Mouse (Mus musculus): Measurements from ENCODE around the gene Gm13288. TPM values are rescaled to one million over a fixed set of nuclear protein-coding genes. Genes with fewer than 3 reads are reported as not detected.

Gene Gm13288
- polyA plus RNA-seq, 1 experiment from 2014 or later = not detected

- Histone ChIP-seq H3K4me3 (ENCODE audit: low read depth, low read length) (no peak overlapping the region), H3K27me3 (ENCODE audit: control insufficient read depth, insufficient read depth, low read length) (no peaks in the 10 kb centered on the region), H3K9ac (ENCODE audit: low read length) (no peak overlapping the region), H3K27ac (replicated peaks) (no peak overlapping the region), H3K4me2 (replicated peaks; ENCODE audit: low read depth) (no peak overlapping the region), H3K36me3 (ENCODE audit: control insufficient read depth, insufficient read depth, low read length) (no peaks in the 10 kb centered on the region), H3K4me1 (replicated peaks; ENCODE audit: control insufficient read depth, insufficient read depth) (no peaks in the 10 kb centered on the region), H3K9me3 (ENCODE audit: control insufficient read depth, low read length) (no peaks in the 10 kb centered on the region)
- 30% methylated on average over 3 of the region's 3 CpGs for WGBS
- DNase-seq (ENCODE audit: low spot score) = peak; percentile 20
- ATAC-seq (ENCODE audit: low FRiP score, low TSS enrichment) = no peak
- no peak for TF ChIP-seq EP300 (optimal IDR thresholded peaks at IDR 0.05)
- peak; percentile 68 for TF ChIP-seq CTCF (IDR thresholded peaks at IDR 0.05; ENCODE audit: low read depth)
Observed at GRCm38 (mm10) chr4:88838828-88839227, 33.5 kb downstream of the Gm13288 start.

DNA sequence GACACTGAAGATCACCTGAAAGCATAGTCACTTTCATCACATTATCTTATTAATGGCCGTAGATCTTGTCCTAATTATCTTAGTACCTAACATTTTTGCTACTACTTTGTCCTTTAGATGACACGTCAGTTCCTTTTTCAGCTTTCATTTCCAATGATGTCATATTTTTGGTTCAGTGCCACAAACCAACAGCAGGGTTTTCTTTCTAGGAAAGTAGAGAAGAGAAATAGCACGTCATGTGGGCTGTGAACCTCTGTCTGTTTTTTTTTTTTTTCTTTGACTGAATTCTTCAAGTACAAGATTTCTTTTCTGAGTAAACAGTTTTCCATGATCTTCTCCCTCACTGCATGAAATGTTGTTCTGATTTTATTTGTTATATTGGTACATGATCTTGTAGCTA lies 34.7 kb downstream of the Gm13288 start:
- no peak overlapping the region for H3K4me3 ChIP-seq (ENCODE audit: low read depth, low read length)
- H3K9ac ChIP-seq (ENCODE audit: low read length) = no peak overlapping the region
- no peaks in the 10 kb centered on the region for H3K9me3 ChIP-seq (ENCODE audit: control insufficient read depth, low read length)
- no peak for DNase-seq (ENCODE audit: low spot score)
- no peaks in the 10 kb centered on the region for H3K36me3 ChIP-seq (ENCODE audit: control insufficient read depth, insufficient read depth, low read length)
- H3K4me1 ChIP-seq (replicated peaks; ENCODE audit: control insufficient read depth, insufficient read depth) = no peaks in the 10 kb centered on the region
- 62% methylated on average over 3 of the region's 3 CpGs for WGBS
- no peak overlapping the region for H3K27ac ChIP-seq (replicated peaks)
- no peak overlapping the region for H3K4me2 ChIP-seq (replicated peaks; ENCODE audit: low read depth)
- no peak for ATAC-seq (ENCODE audit: low FRiP score, low TSS enrichment)
- H3K27me3 ChIP-seq (ENCODE audit: control insufficient read depth, insufficient read depth, low read length) = no peaks in the 10 kb centered on the region
- TF ChIP-seq EP300 (optimal IDR thresholded peaks at IDR 0.05) (no peak), CTCF (IDR thresholded peaks at IDR 0.05; ENCODE audit: low read depth) (no peak)

GRCm38 (mm10) chr4:88841438-88841911 lies 36.1 kb downstream of the Gm13288 start, which contains the start of gene Ifna4:
Ifna4 (plus strand) TSS chr4:88841861.
- Histone ChIP-seq H3K27me3 (ENCODE audit: control insufficient read depth, insufficient read depth, low read length) (no peaks in the 10 kb centered on the region), H3K4me3 (ENCODE audit: low read depth, low read length) (no peak within 1 kb of the TSS), H3K9ac (ENCODE audit: low read length) (no peak within 1 kb of the TSS), H3K4me1 (replicated peaks; ENCODE audit: control insufficient read depth, insufficient read depth) (no peaks in the 10 kb centered on the region), H3K27ac (replicated peaks) (no peak within 1 kb of the TSS), H3K9me3 (ENCODE audit: control insufficient read depth, low read length) (no peaks in the 10 kb centered on the region), H3K4me2 (replicated peaks; ENCODE audit: low read depth) (no peak within 1 kb of the TSS), H3K36me3 (ENCODE audit: control insufficient read depth, insufficient read depth, low read length) (no peaks in the 10 kb centered on the region)
- TF ChIP-seq CTCF (IDR thresholded peaks at IDR 0.05; ENCODE audit: low read depth) (no peak), EP300 (optimal IDR thresholded peaks at IDR 0.05) (no peak)
- ATAC-seq (ENCODE audit: low FRiP score, low TSS enrichment) (no peak), DNase-seq (ENCODE audit: low spot score) (no peak)
- WGBS = 57% methylated on average over 2 of the region's 2 CpGs

DNA sequence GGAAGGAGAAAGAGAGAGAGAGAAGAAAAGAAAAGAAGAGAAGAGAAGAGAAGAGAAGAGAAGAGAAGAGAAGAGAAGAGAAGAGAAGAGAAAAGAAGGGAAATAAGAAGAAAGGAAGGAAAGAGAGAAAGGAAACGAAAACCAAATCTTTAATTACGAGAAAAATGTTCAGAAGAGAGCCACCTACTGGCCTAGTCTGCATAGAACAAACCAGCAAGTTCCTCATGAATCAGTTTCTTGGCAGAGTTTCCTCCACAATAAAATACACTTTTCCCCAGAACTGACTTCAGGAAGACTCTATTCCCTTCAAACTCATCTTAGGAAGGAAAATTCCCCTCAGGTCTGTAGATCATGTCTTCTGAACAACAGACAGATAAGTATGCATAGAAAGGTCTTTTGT lies 40.0 kb downstream of the Gm13288 start:
- H3K4me2 ChIP-seq (replicated peaks; ENCODE audit: low read depth) = no peak overlapping the region
- ATAC-seq (ENCODE audit: low FRiP score, low TSS enrichment) = no peak
- WGBS = 47% methylated on average over 2 of the region's 2 CpGs
- no peak for DNase-seq (ENCODE audit: low spot score)
- H3K4me3 ChIP-seq (ENCODE audit: low read depth, low read length) = no peak overlapping the region
- no peak overlapping the region for H3K9ac ChIP-seq (ENCODE audit: low read length)
- no peaks in the 10 kb centered on the region for H3K27me3 ChIP-seq (ENCODE audit: control insufficient read depth, insufficient read depth, low read length)
- H3K27ac ChIP-seq (replicated peaks) = no peak overlapping the region
- TF ChIP-seq CTCF (IDR thresholded peaks at IDR 0.05; ENCODE audit: low read depth) (peak; percentile 46), EP300 (optimal IDR thresholded peaks at IDR 0.05) (no peak)
- H3K36me3 ChIP-seq (ENCODE audit: control insufficient read depth, insufficient read depth, low read length) = no peaks in the 10 kb centered on the region
- H3K4me1 ChIP-seq (replicated peaks; ENCODE audit: control insufficient read depth, insufficient read depth) = no peaks in the 10 kb centered on the region
- no peaks in the 10 kb centered on the region for H3K9me3 ChIP-seq (ENCODE audit: control insufficient read depth, low read length)

DNA sequence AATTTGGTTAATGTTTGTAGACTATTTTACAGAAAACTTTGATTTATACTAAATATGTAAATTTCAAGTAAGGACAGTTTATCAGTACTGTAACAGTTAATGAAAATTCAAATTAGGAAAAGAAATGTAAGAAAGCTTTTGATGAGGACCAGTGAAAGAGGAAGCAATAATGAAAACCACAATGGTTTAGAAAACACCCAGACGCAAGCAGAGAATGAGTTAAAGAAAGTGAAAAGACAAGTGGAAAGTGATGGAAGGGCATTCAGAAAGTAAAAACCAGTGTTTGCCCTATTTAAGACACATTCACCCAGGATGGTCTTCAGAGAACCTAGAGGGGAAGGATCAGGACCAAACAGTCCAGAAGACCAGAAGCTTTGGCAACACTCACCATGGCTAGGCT lies 44.4 kb downstream of the Gm13288 start, which contains the start of gene Ifna1:
Ifna1 (plus strand) TSS at position 390 of the 400 bp plus-strand sequence.
- Histone ChIP-seq H3K4me3 (ENCODE audit: low read depth, low read length) (no peak within 1 kb of the TSS), H3K27ac (replicated peaks) (no peak within 1 kb of the TSS), H3K9ac (ENCODE audit: low read length) (no peak within 1 kb of the TSS), H3K4me1 (replicated peaks; ENCODE audit: control insufficient read depth, insufficient read depth) (no peaks in the 10 kb centered on the region), H3K36me3 (ENCODE audit: control insufficient read depth, insufficient read depth, low read length) (no peaks in the 10 kb centered on the region), H3K27me3 (ENCODE audit: control insufficient read depth, insufficient read depth, low read length) (no peaks in the 10 kb centered on the region), H3K9me3 (ENCODE audit: control insufficient read depth, low read length) (no peaks in the 10 kb centered on the region), H3K4me2 (replicated peaks; ENCODE audit: low read depth) (no peak within 1 kb of the TSS)
- ATAC-seq (ENCODE audit: low FRiP score, low TSS enrichment) (no peak), DNase-seq (ENCODE audit: low spot score) (no peak)
- WGBS = 83% methylated on average over 1 of the region's 1 CpGs
- TF ChIP-seq EP300 (optimal IDR thresholded peaks at IDR 0.05) (no peak), CTCF (IDR thresholded peaks at IDR 0.05; ENCODE audit: low read depth) (no peak)

DNA sequence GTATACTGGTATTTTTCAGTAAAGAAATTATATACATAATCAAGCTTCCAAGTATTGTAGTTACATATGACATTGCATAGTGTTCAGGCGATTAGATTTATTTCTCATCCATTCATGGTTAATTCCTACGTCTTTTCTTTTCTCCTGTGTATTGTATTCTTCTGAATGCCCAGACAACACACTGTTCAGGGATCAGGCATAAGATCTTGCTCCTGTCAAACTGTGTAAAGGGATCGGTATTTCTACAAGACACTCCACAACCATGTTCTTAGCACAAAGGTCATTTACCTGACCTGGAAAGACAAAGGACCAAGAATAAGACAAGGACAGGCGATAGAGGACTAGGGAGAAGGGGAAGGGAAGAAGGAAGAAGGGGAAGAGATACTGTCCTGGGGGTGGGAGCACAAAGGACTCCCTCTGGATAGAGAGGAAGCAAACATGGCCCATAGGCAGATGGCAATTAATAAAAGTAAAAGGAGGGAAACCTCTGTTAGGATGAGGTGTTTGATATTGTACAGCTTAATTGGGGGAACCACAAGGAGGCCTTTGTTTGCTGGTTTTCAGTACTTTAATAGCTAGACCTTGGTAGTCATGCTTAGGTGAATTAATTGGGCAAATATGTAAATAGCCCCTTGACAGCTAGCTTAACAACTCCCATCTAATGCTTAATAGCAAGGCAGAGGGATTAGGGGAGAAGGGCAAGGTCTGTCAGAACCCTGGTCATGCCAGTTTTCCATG lies 45.9 kb downstream of the Gm13288 start:
- no peak for DNase-seq (ENCODE audit: low spot score)
- no peaks in the 10 kb centered on the region for H3K9me3 ChIP-seq (ENCODE audit: control insufficient read depth, low read length)
- H3K36me3 ChIP-seq (ENCODE audit: control insufficient read depth, insufficient read depth, low read length) = no peaks in the 10 kb centered on the region
- H3K4me1 ChIP-seq (replicated peaks; ENCODE audit: control insufficient read depth, insufficient read depth) = no peaks in the 10 kb centered on the region
- H3K9ac ChIP-seq (ENCODE audit: low read length) = no peak overlapping the region
- H3K27me3 ChIP-seq (ENCODE audit: control insufficient read depth, insufficient read depth, low read length) = no peaks in the 10 kb centered on the region
- TF ChIP-seq EP300 (optimal IDR thresholded peaks at IDR 0.05) (no peak), CTCF (IDR thresholded peaks at IDR 0.05; ENCODE audit: low read depth) (no peak)
- no peak for ATAC-seq (ENCODE audit: low FRiP score, low TSS enrichment)
- no peak overlapping the region for H3K27ac ChIP-seq (replicated peaks)
- WGBS = 64% methylated on average over 4 of the region's 4 CpGs
- H3K4me2 ChIP-seq (replicated peaks; ENCODE audit: low read depth) = no peak overlapping the region
- H3K4me3 ChIP-seq (ENCODE audit: low read depth, low read length) = no peak overlapping the region

Other genes starting within 250 kb of the Gm13288 start
- gene Ifna15, start 247.3 kb upstream of the Gm13288 start, polyA plus RNA-seq (2015; fragmentation: Nextera tagmentation; extraction: Ambion mirVana) = not detected in 2 replicates
- not detected in 2 replicates for gene Ifna14, start 233.7 kb upstream of the Gm13288 start, polyA plus RNA-seq (2015; fragmentation: Nextera tagmentation; extraction: Ambion mirVana)
- gene Ifna9, start 213.1 kb upstream of the Gm13288 start, polyA plus RNA-seq (2015; fragmentation: Nextera tagmentation; extraction: Ambion mirVana) = not detected in 2 replicates
- not detected in 2 replicates for gene Ifna12, start 202.2 kb upstream of the Gm13288 start, polyA plus RNA-seq (2015; fragmentation: Nextera tagmentation; extraction: Ambion mirVana)
- gene C87499, start 171.1 kb upstream of the Gm13288 start, polyA plus RNA-seq (2015; fragmentation: Nextera tagmentation; extraction: Ambion mirVana) = not detected in 2 replicates
- not detected in 2 replicates for gene Ifna13, start 161.1 kb upstream of the Gm13288 start, polyA plus RNA-seq (2015; fragmentation: Nextera tagmentation; extraction: Ambion mirVana)
- gene Ifna16, start 128.6 kb upstream of the Gm13288 start, polyA plus RNA-seq (2015; fragmentation: Nextera tagmentation; extraction: Ambion mirVana) = not detected in 2 replicates
- not detected in 2 replicates for gene Ifna2, start 121.6 kb upstream of the Gm13288 start, polyA plus RNA-seq (2015; fragmentation: Nextera tagmentation; extraction: Ambion mirVana)
- not detected in 2 replicates for gene Ifnab, start 114.2 kb upstream of the Gm13288 start, polyA plus RNA-seq (2015; fragmentation: Nextera tagmentation; extraction: Ambion mirVana)
- 0.19 and 0.51 TPM in 2 replicates for gene Gm26566, start 83.7 kb upstream of the Gm13288 start, polyA plus RNA-seq (2015; fragmentation: Nextera tagmentation; extraction: Ambion mirVana)
- gene Klhl9, start 83.1 kb upstream of the Gm13288 start, polyA plus RNA-seq (2015; fragmentation: Nextera tagmentation; extraction: Ambion mirVana) = 39.8 and 40.6 TPM in 2 replicates
- gene Gm13271, start 50.7 kb upstream of the Gm13288 start, polyA plus RNA-seq (2015; fragmentation: Nextera tagmentation; extraction: Ambion mirVana) = not detected in 2 replicates
- gene Gm13283, start 45.4 kb upstream of the Gm13288 start, polyA plus RNA-seq (2015; fragmentation: Nextera tagmentation; extraction: Ambion mirVana) = 0.21 and 0.24 TPM in 2 replicates
- 0.55 TPM in 1 of 2 replicates, not detected in the other for gene Gm13290, start 31.7 kb upstream of the Gm13288 start, polyA plus RNA-seq (2015; fragmentation: Nextera tagmentation; extraction: Ambion mirVana)
- gene Gm13289, start 28.6 kb upstream of the Gm13288 start, polyA plus RNA-seq (2015; fragmentation: Nextera tagmentation; extraction: Ambion mirVana) = not detected in 2 replicates
- gene Gm13272, start 25.7 kb upstream of the Gm13288 start, polyA plus RNA-seq (2015; fragmentation: Nextera tagmentation; extraction: Ambion mirVana) = not detected in 2 replicates
- 0.25 and 0.47 TPM in 2 replicates for gene Ifnz, start 23.4 kb upstream of the Gm13288 start, polyA plus RNA-seq (2015; fragmentation: Nextera tagmentation; extraction: Ambion mirVana)
- gene Gm13276, start 19.8 kb upstream of the Gm13288 start, polyA plus RNA-seq (2015; fragmentation: Nextera tagmentation; extraction: Ambion mirVana) = 0.45 TPM in 1 of 2 replicates, not detected in the other
- gene Gm13277, start 16.9 kb upstream of the Gm13288 start, polyA plus RNA-seq (2015; fragmentation: Nextera tagmentation; extraction: Ambion mirVana) = not detected in 2 replicates
- not detected in 2 replicates for gene Gm13278, start 14.0 kb upstream of the Gm13288 start, polyA plus RNA-seq (2015; fragmentation: Nextera tagmentation; extraction: Ambion mirVana)
- gene Gm13275, start 11.0 kb upstream of the Gm13288 start, polyA plus RNA-seq (2015; fragmentation: Nextera tagmentation; extraction: Ambion mirVana) = not detected in 2 replicates
- gene Gm13279, start 8.1 kb upstream of the Gm13288 start, polyA plus RNA-seq (2015; fragmentation: Nextera tagmentation; extraction: Ambion mirVana) = not detected in 2 replicates
- gene Gm13285, start 5.9 kb upstream of the Gm13288 start, polyA plus RNA-seq (2015; fragmentation: Nextera tagmentation; extraction: Ambion mirVana) = 0.92 and 1.3 TPM in 2 replicates
- not detected in 2 replicates for gene Gm13287, start 2.3 kb upstream of the Gm13288 start, polyA plus RNA-seq (2015; fragmentation: Nextera tagmentation; extraction: Ambion mirVana)
- gene Ifna7, start 10.7 kb downstream of the Gm13288 start, polyA plus RNA-seq (2015; fragmentation: Nextera tagmentation; extraction: Ambion mirVana) = not detected in 2 replicates
- not detected in 2 replicates for gene Ifna11, start 14.4 kb downstream of the Gm13288 start, polyA plus RNA-seq (2015; fragmentation: Nextera tagmentation; extraction: Ambion mirVana)
- gene Ifna6, start 21.9 kb downstream of the Gm13288 start, polyA plus RNA-seq (2015; fragmentation: Nextera tagmentation; extraction: Ambion mirVana) = not detected in 2 replicates
- gene Ifna5, start 30.0 kb downstream of the Gm13288 start, polyA plus RNA-seq (2015; fragmentation: Nextera tagmentation; extraction: Ambion mirVana) = not detected in 2 replicates
- gene Ifna4, start 36.3 kb downstream of the Gm13288 start, polyA plus RNA-seq (2015; fragmentation: Nextera tagmentation; extraction: Ambion mirVana) = not detected in 2 replicates
- gene Ifna1, start 44.6 kb downstream of the Gm13288 start, polyA plus RNA-seq (2015; fragmentation: Nextera tagmentation; extraction: Ambion mirVana) = not detected in 2 replicates
- 0.85 and 1.1 TPM in 2 replicates for gene Ifne, start 74.7 kb downstream of the Gm13288 start, polyA plus RNA-seq (2015; fragmentation: Nextera tagmentation; extraction: Ambion mirVana)

All from stomach, postnatal 0 days (tissue).